Mouse (Mus musculus) natural killer cell, adult 2 months (primary cell): ENCODE data around the gene Gapt.

Experiments used
- DNase-seq, 2 experiments: peaks; one replicate each; pipeline ENCODE4 v3.0.0; 2022; ENCODE audit warnings: low spot score in 2 of 2

Gene Gapt

DNA sequence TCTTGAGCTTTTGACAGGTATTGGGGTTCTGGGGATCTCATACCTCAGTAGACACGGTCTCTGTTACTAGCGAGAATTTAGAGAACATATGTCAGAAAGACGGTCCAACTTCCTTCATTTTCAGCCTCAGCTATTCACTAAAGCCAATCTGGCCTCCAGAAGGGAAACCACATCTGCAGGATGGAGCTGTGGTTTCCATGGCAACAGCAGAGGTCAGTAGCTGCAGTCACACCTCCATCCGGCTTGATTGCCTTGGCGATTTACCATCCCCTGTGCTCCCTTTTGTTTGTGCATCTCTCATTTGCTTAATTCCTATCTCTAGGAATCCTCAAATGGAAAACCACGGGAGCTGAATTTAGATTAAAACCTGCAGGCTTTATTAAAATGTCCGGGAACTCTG lies 10.3 kb downstream of the Gapt start:
- no peak for DNase-seq

DNA sequence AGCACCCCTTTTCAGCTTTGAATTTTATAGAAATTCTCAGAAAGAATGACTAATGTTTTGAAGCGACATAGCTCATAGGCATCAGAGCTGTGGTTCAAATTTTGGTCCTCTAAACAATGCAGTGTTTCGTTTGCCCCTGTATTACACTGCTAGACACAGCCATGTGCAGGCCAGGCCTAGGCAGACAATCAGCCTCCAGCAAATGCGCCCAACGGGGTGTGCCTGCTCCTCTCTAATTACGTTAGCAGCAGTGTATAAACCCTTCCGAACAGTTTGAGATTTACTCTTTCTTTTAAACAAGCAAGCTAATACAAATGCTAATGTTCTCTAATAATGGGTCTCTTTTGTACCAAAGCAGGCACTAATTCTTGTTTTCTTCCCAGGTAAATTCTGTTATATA lies 14.4 kb downstream of the Gapt start:
- no peak for DNase-seq

DNA sequence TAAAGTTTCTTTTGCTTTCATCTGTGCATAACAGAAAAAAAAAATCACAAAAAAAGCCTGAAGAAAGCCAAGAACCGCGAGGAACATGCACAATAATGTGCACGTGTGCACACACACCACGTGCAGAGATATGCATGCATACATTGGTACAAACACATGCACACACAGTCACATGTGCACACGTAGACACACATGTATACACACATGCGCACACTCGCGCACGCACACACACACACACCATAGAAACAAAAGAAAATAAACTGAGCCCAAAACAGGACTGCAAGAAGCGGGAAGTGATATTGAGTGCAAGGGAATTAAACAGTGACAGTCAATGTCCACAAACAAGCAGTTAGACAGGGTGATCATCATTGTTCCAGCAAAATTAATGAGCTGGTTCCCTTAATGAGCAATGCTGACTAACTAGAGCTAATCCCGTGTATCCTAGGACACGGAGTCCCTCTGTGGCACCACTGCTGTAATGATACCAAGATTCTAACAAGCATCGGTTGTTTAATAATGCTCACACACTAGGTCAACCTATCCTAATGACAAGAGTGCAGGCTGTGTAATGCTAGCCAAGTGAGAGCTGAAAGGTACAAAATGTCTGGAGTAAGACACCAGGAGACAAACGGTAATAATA lies 23.9 kb downstream of the Gapt start:
- no peak for DNase-seq

DNA sequence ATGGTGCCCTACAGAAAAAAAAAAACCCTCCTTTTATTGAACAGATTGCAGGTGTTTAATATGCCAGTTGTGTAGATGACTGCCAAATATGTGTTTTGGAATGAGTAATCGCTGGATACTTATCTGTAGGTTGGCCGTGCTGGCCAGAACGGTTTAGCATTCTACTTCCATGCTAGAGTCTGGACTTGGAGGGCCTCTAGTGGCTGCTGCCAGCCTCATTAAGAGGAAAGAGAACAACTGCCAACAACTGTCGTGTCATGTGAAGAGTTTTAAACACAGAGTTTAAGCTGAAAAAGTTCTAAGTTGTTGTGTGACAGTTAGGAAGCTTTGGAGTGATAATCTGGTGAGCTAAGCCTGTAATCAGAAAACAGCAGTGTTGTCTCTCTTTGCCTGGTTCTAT lies 38.3 kb downstream of the Gapt start:
- no peak for DNase-seq

DNA sequence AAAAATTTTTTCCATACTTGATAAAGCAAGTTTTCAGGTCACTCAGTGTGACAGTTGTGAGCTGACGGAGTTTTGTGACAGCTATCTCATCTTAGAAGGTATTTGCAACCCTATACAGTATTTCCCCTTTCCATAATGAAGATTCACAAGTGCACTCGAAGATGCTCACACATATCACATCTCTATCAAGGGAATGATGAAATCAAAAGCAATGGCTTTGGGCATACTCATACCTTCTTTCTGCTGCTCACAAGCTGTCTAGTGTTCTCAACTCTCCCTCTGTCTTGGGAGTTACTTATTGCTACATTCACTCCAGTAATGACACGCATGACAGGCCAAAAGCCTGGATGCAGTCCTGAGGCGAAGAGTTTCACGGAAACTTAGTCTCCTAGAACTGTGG lies 49.8 kb downstream of the Gapt start:
- DNase-seq = no peak
